In genomic region chr6:99918351-99918750, GRCm38 (mm10) we compare ENCODE assay signal across 24 mouse cellular contexts.
"Had no signal": no experiment of that assay in that cellular context is flagged by ENCODE, and none has a peak within 500 bp of the region (broad histone marks: within the 10 kb centered on the region; RNA-seq: fewer than 3 reads in every experiment).

No protein-coding gene starts in this region.

- ATAC-seq: intestine, embryonic 15.5 days; liver, embryonic 12.5 days; midbrain, embryonic 16.5 days had no signal

- H3K9me3 ChIP-seq: intestine, embryonic 15.5 days; limb, embryonic 10.5 days; limb, embryonic 13.5 days; liver, embryonic 12.5 days; liver, embryonic 15.5 days; lung, embryonic 15.5 days; midbrain, embryonic 12.5 days; stomach, embryonic 15.5 days had no signal

- H3K4me1 ChIP-seq: intestine, embryonic 15.5 days; liver, embryonic 12.5 days; liver, embryonic 15.5 days; megakaryocyte, embryonic 14.5 days; stomach, embryonic 15.5 days had no signal

- H3K9ac ChIP-seq: intestine, embryonic 15.5 days; limb, embryonic 13.5 days; liver, embryonic 12.5 days; liver, embryonic 15.5 days; lung, embryonic 15.5 days; midbrain, embryonic 12.5 days; stomach, embryonic 15.5 days had no signal

- H3K36me3 ChIP-seq: intestine, embryonic 15.5 days; limb, embryonic 10.5 days; limb, embryonic 13.5 days; liver, embryonic 12.5 days; liver, embryonic 15.5 days; lung, embryonic 15.5 days; midbrain, embryonic 12.5 days; stomach, embryonic 15.5 days had no signal

- H3K27me3 ChIP-seq: intestine, embryonic 15.5 days; liver, embryonic 15.5 days; lung, embryonic 15.5 days; stomach, embryonic 15.5 days had no signal

- DNase-seq: kidney, adult 18-20 months; kidney, adult 9 months; kidney, postnatal 14 days; kidney, postnatal 4 days; layer of hippocampus, adult 9-11 months; layer of hippocampus, postnatal 36 days; liver; lung, adult 18-20 months; lung, postnatal 10 days; lung, postnatal 36 days; right cerebral cortex, postnatal 25 days; spleen, adult 18-20 months; thymus, postnatal 25 days had no signal

- H3K27ac ChIP-seq: intestine, embryonic 15.5 days; left cerebral cortex, adult 2 months; limb, embryonic 10.5 days; limb, embryonic 13.5 days; liver, embryonic 12.5 days; liver, embryonic 15.5 days; lung, embryonic 15.5 days; midbrain, embryonic 12.5 days; stomach, embryonic 15.5 days had no signal

- H3K4me2 ChIP-seq: intestine, embryonic 15.5 days; limb, embryonic 13.5 days; liver, embryonic 12.5 days; liver, embryonic 15.5 days; lung, embryonic 15.5 days; midbrain, embryonic 12.5 days; stomach, embryonic 15.5 days had no signal

- H3K4me3 ChIP-seq: intestine, embryonic 15.5 days; left cerebral cortex, adult 2 months; limb, embryonic 10.5 days; limb, embryonic 13.5 days; liver, embryonic 12.5 days; liver, embryonic 15.5 days; lung, embryonic 15.5 days; megakaryocyte, embryonic 14.5 days; midbrain, embryonic 12.5 days; stomach, embryonic 15.5 days had no signal
